Mouse (Mus musculus): ENCODE measurements around the gene Cdh3.

Cdh3 gene

DNA sequence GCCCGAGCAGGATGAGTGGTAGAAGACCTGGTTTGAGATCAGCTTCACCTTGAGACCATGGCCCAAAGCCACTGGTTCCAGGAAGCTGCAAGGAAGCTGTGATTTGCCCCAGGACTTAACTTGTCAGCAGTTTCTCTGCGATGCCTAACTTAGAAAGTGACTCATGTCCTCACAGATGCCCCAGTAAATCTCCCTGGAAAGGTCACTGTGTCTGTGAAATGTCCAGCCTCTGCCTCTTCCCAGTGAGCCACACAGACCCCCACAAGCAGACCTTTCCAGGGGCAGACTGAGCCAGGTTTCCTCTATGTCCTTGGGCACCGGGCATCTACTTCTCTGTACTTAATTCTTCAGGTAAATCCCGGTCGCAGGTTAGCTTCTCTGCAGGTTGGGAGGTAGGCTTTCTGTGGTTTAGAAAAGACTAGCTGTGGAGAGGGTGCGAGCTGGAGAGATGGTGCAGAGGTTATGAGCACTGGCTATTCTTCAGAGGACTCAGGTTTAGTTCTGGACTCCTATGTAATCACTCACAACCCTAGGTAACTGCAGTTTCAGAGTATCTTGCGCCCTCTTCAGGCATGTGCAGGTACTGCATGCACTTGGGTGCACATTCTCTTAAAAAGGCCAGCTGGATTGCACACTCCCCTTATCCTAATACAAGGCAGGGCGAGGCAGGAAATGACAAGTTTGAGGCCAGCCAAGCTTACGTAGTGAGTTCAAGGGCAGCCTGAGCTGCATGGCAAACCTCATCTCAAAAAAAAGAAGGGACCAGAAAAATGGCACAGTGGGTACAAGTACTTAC is 16.7 kb downstream of the Cdh3 start:
- no peak for DNase-seq

DNA sequence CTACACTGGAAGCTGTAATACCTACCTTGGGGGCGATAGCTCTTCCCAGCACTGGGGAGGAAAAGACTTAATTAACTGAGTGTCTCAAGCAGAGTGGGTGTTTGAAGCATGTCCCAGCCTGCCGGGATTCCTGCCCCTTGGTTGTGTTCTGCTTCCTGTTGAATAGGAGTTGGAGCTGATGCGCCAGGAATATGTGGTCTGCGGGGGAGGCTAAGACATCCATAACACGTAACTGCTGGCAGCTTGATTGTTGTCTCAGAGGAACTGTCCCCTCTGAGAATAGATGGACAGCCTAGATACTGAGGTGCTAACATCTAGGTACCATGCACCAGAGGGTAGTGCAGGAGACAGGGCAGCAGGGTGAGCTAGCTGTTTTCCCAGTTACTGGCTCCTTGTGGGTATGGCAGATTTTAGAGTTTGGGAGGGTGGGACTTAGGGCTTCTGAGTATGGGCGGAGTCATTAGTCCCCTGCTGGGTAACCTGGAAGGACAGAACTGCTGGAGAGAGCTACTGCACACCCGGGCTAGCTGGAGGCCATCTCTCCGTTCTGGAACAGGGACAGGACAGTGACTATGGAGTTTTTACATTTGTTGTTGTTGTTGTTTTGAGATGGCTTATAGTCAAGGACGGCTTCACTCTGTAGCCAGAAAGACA is 18.0 kb downstream of the Cdh3 start:
- no peak for DNase-seq

DNA sequence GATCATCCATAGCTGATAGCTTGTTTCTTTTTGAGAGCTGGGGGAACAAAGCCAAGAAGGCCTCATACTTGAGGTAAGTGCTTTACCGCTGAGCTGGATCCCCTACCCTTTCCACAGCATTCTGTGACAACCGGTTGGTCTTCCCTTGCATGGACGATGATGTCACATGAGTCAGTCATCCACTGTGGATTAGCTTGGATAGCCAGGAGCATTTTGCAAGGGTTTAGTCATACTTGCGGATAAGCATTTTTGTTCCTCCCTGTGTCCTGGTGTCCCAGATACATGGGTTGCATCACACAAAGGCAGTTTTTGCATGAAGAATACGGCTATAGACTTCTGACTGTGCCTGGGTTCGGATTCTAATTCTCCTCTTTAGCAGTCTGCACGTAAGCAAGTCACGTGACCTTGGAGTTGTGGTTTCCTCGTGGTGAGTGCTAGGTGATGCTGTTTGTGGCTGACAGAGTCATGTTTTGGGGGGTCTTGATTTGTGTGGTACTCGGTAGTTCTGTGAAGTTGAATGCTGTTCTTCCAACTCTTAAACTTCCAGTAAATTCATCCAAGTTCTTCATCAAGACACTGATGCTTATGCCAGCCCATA is 19.3 kb downstream of the Cdh3 start:
- no peak for DNase-seq

DNA sequence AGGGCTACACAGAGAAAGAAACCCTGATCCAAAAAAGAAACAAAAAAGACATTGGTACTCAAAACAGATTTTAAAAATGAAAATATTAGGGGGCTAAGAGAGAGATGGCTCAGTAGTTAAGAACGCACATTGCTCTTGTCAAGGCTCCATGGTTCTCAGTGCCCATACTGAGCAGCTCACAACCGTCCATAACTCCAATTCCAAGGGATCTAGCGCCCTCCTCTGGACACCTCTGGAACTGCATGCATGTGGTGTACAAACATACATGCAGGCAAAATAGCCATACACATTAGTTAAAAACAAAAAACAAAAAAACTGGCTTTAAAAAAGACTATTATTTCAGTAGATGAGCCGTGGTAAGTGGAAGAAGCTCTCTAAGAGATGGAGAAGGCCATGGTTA is 19.9 kb downstream of the Cdh3 start:
- no peak for DNase-seq

DNA sequence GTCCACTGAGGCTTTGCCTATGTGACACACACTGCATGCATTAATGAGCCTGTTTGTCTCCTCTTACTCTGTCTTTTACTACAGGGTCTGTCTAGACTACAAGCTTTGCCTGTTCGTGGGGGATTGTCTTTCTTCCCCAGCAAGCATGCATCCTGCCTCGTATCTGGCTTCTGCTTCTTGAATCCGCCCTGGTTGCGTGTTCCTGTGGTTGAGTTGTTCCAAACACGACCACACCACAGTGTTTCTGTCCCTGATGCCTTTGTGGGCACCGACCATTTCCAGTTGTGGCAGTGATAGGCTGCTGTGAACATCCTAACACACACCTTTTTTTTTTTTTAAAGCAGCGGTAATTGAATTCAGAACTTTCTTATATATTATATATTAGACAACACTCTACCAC is 23.0 kb downstream of the Cdh3 start:
- no peak for DNase-seq

DNA sequence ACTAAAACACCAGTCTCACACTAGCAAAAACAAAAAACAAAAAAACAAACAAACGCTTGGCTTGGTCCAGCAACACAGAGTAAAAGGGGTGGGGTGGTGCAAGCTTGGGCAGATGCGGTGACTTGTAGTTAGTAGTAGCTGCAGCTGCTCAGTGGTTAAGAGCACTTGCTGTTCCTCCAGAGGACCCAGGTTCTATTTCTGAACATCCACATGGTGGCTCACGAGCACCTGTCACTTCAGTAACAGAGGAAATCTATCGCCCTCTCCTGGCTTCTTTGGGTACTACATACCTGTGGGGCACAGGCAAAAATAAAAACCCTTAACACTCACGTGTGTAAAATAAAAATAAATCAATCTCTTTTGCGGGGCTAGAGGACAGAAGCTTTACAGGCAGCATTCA is 23.8 kb downstream of the Cdh3 start:
- peak; percentile 20 to 45 for DNase-seq

DNA sequence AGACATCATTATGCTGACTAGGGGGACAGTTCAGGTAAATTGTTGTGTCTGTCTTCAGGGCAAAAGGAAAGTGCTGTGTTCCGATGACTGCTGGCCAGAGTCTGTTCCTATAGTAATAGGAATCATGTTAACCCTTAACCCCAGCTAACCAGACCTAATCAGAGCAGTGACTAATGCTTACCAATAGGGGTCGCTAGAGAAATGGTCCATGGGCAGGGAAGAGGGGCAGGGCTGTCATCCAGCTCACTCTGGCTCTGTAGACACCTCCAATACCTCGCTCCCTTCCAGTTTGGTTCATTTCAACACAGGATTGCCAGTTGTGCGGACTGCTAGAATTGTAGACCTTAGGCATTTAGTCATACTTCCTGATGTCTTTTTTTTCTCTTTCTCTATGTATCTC is 24.8 kb downstream of the Cdh3 start:
- DNase-seq: no peak

DNA sequence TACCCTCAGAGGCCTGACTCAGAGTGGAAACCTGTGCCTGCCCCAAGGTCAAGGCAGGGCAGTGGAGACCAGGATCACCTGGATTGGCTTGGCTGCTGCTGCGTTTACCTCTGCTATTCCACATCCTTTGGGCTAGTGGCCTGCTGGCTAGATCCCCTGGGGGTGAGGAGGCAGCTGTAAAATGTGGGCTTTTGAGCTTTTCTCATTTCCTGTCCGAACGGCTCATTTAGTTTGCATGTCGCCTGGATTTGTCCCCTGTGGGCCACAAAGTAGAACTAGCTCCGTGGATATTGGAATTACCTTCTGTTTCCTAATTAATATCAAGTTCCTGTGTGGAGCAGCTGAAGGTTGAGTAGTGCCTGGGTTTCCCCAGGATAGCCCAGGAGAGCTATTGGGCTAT is 28.5 kb downstream of the Cdh3 start:
- no peak for DNase-seq

DNA sequence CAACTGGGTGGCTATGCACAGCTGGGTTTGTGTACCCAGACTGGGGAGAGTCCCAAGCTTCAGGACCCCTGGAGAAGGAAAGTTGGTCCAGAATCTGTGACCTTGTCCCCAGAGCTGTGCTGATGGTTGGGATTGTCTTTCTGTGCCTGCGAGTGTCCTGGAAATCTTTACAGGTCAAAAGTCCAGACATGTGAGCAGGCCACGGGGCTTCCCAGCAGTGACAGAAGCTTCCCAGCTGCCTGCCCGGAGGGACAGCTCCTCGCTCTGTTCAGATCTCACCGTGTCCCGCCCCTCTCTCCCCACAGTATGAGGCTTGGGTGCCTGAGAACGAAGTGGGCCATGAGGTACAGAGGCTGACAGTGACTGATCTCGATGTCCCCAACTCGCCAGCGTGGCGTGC is 30.3 kb downstream of the Cdh3 start:
- no peak for DNase-seq

DNA sequence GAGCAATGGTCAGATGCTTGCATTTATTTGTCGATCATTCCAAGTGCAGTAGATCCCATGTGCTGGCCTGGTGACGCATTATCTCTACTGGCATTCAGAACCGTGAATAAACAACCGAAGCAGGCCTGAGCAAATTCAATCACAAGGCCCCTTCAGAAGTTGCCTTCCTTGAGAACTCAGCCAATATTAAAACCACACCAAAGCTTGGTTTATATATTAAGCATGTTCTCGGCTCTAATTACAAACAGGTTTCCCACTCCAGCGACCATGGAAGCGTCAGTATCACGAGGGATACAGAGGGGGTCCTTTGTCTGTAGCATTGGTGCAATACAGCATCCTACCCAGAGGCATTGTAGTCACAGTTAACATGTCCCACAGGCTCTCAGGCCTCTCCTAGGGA is 32.4 kb downstream of the Cdh3 start:
- no peak for DNase-seq

DNA sequence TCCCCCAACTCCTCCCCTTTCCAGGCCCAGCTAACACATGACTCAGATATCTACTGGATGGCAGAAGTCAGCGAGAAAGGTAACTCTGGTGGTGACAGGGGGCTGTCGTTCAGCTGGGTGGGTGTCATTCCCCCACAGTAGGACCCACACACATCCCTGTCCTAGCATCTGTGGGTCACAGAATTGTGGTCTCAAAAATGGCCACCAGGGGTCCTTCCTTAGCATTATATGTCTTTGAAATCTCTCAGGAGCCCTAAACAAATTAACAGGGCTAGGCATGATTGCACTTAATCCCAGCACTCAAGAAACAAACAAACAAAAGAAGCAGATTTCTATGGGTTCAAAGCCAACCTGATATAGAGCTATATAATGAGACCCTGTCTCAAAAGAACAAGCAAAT is 34.5 kb downstream of the Cdh3 start:
- no peak for DNase-seq

DNA sequence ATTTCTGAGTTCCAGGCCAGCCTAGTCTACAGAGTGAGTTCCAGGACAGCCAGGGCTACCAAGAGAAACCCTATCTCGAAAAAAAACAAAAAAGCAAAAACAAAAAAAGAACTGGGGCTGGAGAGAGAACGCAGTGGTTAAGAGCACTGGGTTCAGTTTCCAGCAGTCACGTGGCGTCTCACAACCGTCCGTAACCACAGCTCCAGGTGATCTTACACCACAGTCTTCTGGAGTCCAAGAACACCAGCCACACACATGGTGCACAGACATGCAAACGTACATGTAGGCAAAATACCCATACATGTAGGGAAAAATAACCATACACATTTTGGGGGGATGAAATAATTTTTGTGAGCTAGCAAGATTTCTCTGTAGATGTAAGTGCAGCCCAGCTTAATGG is 36.1 kb downstream of the Cdh3 start:
- DNase-seq: peak in 1 of 2 experiments; percentile 19

DNA sequence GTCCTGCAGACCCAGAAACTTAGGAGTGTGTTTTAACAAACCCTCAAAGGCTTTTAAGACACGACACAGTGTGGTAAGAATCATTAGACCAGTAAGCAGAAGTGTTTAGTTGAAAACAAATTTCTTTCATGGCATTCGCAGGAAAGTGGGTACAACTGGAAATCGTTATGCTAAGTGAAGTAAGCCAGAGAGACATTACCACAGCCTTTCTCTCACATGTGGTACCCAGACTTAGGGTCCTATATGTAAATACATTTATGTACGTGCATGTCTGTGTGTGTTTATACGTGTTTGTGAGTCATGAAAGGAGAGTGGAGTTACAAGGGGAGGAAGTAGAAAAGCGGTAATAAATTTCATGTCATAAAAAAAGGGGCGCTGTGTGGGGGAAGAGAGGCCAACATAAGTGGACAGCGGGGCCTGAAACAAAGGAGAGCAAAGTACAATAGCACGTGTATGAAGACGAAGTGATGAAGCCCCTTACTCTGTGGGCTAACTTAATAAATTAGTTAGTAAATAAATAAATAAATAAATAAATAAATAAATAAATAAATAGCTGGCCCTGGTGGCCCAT is 37.8 kb downstream of the Cdh3 start:
- DNase-seq: no peak

DNA sequence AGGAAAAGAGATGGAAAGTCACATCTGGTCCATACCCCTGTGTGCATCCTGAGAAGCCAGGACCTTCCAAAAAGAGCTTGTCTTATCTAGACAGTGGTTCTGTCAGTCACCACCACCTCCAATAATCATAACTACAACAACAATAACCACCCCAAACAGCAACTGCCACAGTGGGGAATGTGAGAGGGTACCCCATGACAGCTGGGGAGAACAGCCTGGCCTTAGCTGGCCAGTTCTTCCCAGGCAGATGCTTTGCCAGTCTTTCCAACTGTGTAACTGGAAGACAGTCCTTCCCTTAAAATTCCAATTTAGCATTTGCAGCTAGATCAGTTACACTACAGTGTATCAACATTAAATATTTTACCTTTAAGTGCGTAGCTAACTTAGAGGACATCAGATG is 40.2 kb downstream of the Cdh3 start:
- no peak for DNase-seq

DNA sequence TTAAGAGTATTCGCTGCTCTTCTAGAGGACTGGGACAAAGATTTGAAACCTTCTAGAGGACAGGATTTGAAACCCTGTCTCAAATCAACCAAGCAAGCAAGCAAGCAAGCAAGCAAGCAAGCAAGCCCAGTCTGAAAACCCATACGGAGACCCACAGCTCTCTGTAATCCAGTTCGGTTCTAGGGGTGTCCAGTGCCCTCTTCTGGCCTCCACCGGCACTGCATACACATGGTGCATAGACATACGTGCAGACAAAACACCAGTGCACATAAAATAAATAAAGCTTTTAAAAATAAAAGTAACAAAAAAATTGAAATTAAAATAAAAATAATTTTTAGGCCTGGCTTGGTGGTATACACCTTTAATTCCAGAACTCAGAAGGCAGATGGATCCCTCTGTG is 43.3 kb downstream of the Cdh3 start:
- DNase-seq: no peak

DNA sequence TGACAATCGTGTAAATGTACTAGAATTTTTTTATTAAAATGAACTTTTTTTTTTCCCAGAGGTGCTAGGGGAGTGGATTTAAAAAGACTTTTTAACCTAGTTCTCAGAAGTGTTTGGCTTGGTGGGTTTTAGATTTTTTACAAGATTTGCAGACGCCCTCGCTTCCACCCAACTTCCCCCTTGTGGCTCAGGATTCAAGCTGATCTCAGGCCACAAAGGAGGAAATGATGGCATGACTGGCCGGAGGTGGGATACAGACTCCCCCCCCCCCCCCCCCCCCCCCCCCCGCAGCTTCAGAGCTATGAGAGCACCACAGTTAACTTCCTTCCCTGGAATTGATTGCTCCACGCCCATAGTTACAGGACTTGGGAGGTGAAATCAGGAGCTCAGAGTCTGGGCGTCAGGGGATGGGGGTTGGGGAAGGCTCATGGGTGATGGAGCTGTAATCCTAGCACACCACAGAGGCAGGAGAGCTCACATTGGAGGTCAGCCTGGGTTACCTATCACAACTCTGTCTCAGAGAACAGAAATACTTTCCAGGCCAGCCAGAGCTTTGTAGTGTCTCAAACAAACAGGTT is 45.5 kb downstream of the Cdh3 start:
- DNase-seq: no peak

DNA sequence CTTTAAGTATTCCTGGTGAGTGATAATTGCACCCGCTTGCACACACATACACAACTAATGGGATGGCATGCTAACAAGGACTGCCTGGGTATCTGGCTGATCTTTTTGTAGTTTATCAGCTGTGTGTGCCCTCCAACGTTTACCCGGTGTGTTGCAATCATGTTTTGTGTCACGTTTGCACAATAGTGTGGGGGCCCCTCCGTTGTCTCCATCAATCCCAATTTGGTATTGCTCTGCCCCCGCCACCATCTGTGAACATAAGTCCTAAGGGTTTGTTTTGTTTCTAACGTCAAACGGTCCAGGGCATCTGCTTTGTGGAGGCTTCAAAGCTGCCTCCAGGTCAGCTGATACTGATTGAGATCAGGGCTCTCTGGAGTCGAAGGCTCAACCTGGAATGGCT is 49.2 kb downstream of the Cdh3 start:
- DNase-seq: no peak

DNA sequence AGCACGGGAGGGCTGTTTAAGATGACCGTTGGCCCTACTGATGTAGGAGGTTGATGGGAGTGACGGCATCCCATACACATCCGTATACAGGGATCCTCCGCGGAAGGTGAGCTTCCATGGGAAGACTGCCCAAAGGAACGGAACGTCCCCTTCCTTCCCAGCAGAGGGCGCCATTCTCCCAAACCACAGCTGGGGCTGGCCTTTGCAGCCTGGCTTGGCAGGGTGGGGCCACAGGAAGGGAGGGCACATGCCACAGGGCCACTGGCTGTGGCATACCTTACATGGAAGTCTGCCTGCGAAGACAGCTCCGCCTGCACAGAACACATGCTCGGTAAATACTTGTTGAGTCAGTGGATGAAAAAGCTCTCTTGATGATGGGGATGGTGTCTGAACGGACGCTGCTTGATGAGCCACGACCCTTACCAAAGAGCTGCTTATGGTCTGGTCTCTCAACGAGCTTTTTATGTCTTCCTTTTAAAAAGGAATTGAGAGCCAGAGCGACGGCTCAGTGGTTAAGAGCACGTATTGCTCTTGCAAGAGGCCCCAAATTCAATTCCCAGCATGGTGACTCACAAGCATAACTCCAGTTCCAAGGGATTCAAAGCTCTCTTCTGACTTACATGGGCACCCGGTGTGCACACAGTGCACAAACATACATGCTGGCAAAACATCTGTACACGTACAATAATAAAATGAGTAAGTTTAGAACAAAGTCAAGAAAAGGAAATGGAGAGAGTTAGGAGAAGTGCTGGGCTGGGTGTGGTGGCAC is 50.6 kb downstream of the Cdh3 start:
- peak; percentile 33 to 61 for DNase-seq

DNA sequence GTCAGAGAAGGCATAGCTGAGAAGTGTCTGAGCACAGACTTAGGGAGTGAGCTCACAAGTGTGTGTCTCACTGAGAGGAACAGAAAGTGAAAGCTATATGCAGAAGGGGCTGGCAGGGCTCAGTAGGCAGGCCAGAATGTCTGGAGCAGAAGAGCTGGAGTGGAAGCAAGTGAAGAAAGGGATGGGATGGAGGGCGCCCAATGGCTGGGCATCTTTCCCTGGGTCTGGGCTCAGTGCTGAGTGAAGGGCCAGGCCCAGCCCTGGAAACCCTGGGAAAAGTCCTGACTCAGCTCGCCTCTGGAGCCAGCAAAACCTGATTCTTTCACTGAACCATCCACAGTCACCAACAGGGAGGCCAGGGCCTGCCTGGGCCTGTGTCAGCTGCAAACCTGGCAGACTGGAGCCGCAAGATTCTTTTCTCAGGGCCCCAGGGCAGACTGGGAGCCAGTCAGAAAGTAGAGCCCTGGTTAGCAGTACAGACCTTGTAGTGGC is 53.0 kb downstream of the Cdh3 start:
- DNase-seq: no peak

DNA sequence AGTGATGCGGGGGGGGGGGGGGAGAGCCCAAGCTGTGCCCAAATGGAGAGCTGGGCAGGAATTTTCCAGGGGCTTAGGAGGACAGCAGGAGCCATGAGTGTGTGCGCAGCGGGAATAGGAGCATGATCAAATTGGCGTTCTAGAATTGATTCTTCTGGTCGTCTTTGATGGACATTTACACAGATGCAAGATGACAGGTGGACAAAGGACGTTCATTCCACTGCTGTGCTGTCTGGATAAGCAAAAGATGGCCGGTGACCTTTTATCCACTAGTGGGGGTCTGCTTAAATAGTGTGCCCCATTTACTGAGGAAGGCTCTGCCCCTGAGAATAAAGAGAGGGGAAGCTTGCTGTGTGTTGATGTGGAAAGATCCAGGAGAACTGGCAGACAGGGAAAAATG is 58.3 kb downstream of the Cdh3 start:
- no peak for DNase-seq

DNA sequence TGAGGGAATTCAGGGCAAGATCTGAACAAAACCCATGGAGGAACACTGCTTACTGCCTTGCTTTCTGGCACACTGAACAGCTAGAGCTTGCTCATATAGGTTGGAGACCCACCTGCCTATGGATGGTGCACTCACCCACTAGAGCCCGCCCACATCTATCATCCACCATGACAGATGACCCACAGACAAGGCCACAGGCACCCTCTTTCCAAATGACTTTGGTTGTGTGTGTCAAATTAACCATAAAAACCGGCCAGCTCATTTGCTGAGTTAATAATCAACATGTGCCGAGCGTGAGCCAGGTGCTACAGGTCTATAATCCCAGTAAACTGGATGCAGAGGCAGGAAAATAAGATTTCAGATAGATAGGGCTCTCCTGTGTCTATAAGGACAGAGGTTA is 59.7 kb downstream of the Cdh3 start:
- DNase-seq: no peak

DNA sequence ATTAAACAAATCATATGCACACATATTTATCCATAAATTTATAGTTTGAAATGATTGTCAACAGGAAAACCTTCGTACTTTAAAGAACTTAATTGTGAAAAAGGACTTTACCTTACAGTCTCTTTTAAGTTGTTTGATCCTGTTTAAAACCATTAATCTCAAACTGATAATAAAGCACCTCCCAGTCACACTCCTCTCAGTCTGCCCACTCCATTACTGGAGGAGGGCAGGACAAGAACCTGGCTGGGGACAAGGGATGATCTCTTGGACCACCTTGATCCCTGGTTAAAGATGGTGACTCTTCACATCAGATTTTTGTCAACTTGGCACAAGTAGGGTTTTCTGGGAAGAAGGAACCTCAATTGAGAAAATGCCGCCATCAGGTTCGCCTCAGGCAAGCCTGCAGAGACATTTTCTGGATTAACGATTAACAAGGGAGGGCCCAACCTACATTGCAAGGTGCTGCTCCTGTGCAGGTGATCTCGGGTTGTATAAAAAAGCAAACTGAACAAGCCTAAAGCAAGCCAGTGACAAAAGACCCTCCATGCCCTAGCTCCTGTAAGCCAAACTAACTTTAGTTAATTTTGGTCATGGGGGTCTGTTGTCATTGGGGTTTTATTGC is 61.0 kb downstream of the Cdh3 start:
- no peak for DNase-seq
